Mouse (Mus musculus) urinary bladder, adult 18-20 months (tissue): ENCODE measurements at regions not wholly inside any gene's neighbourhood (a gene's known extent, or its start where the extent isn't known, plus 50 kb on each side); places are given as distances from the start of the nearest gene placed in this dataset.

Experiments
- DNase-seq, 2 experiments: peaks; one replicate each; pipeline ENCODE4 v3.0.0; 2022; ENCODE audit warnings: low spot score in 2 of 2, mixed read lengths in 2 of 2

- DNase-seq: no peak
Measured at GRCm38 (mm10) chr14:67181586-67181985, 1172.6 kb upstream of the Gulo start.

- DNase-seq: no peak
Measured at GRCm38 (mm10) chr14:67179549-67179948, 1170.5 kb upstream of the Gulo start.

GRCm38 (mm10) chr14:67178329-67179039, 1169.5 kb upstream of the Gulo start:
- DNase-seq: no peak

- DNase-seq: no peak
Measured at GRCm38 (mm10) chr14:67176672-67177071, 1167.7 kb upstream of the Gulo start.

- no peak for DNase-seq
Measured at GRCm38 (mm10) chr14:67176100-67176499, 1167.1 kb upstream of the Gulo start.

GRCm38 (mm10) chr14:67174929-67175328, 1165.9 kb upstream of the Gulo start:
- DNase-seq: no peak

- DNase-seq: no peak
Measured at GRCm38 (mm10) chr14:67170801-67171200, 1161.8 kb upstream of the Gulo start.

- DNase-seq: no peak
Measured at GRCm38 (mm10) chr14:67170248-67170647, 1161.2 kb upstream of the Gulo start.

- no peak for DNase-seq
Measured at GRCm38 (mm10) chr14:67169201-67169600, 1160.2 kb upstream of the Gulo start.

- no peak for DNase-seq
Measured at GRCm38 (mm10) chr14:67159996-67160395, 1151.0 kb upstream of the Gulo start.

GRCm38 (mm10) chr14:67158867-67159266, 1149.9 kb upstream of the Gulo start:
- DNase-seq: peak in 1 of 2 experiments; percentile 54

- no peak for DNase-seq
Measured at GRCm38 (mm10) chr14:67156366-67156765, 1147.4 kb upstream of the Gulo start.

- no peak for DNase-seq
Measured at GRCm38 (mm10) chr14:67153621-67154020, 1144.6 kb upstream of the Gulo start.

GRCm38 (mm10) chr14:67149961-67150471, 1141.0 kb upstream of the Gulo start:
- no peak for DNase-seq

GRCm38 (mm10) chr14:67149091-67149490, 1140.1 kb upstream of the Gulo start:
- no peak for DNase-seq

GRCm38 (mm10) chr14:67146602-67147001, 1137.6 kb upstream of the Gulo start:
- no peak for DNase-seq

- DNase-seq: no peak
Measured at GRCm38 (mm10) chr14:67145046-67145445, 1136.0 kb upstream of the Gulo start.

- no peak for DNase-seq
Measured at GRCm38 (mm10) chr14:67144461-67144985, 1135.5 kb upstream of the Gulo start.

- no peak for DNase-seq
Measured at GRCm38 (mm10) chr14:67143826-67144225, 1134.8 kb upstream of the Gulo start.

GRCm38 (mm10) chr14:67142556-67143250, 1133.7 kb upstream of the Gulo start:
- DNase-seq: no peak

GRCm38 (mm10) chr14:67141581-67142441, 1132.8 kb upstream of the Gulo start:
- no peak for DNase-seq

GRCm38 (mm10) chr14:67141151-67141550, 1132.1 kb upstream of the Gulo start:
- no peak for DNase-seq
